Mouse (Mus musculus) cerebellum, postnatal 10 days (tissue): ENCODE data around the gene Nell2.

Source experiments
- DNase-seq, 2 experiments: peaks; one replicate each; pipeline ENCODE4 v3.0.0; 2021; ENCODE audit warnings: mixed read lengths in 2 of 2

The Nell2 gene

DNA sequence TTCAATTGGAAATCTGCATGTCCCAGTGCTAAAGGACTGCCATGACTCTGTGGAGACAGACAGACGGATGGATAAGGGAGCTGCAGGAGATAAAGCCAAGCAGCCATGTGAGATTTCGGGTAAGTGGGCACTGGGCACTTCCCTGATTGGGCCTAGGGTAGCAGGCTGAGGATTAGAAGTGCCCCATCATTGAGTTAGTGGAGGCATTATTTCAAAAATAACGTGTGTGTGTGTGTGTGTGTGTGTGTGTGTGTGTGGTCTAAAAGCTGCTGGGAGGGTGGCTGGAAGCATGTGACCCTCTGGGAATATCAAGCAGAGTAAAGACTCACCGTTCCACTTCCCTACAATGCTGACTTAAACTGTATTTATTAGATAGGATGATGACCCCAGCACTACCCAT is 195.1 kb downstream of the Nell2 start:
- DNase-seq: no peak

DNA sequence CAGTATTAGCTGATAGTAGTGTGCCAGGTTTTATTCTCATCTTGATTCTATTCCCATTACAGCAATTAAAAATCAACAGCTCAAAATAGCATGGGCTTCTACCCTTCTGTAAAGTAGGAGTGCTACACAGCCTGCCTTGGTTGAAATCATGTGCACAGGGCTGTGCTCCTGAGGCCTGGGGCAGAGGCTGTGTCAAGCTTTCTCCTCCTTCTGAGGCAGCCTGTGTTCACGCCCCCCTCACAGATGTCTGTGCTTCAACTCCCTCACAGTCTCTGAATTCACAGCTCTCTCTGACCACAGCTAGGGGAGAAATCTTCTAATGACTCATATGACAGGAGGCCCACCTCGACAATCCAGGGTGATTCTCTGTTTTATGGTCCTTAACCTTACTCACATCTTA is 197.4 kb downstream of the Nell2 start:
- no peak for DNase-seq

DNA sequence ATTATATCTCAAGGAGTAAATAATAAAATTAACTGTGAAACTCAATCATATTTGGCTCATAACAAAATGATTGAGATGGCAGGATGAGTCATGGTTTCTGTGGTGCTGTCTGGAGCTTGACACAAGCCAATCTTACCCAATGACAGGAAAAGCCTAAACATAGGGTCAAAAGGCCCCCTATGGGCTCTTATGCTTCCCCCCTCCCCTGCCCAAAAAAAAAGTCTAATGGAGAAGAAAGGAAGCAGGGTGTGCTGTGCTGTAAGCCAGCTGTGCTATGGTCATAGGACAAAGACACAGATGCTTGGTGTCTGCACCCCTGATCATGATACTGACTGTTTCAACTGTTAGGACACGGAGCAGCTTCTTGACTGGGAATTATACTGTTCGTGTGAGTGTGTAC is 205.6 kb downstream of the Nell2 start:
- DNase-seq: no peak

DNA sequence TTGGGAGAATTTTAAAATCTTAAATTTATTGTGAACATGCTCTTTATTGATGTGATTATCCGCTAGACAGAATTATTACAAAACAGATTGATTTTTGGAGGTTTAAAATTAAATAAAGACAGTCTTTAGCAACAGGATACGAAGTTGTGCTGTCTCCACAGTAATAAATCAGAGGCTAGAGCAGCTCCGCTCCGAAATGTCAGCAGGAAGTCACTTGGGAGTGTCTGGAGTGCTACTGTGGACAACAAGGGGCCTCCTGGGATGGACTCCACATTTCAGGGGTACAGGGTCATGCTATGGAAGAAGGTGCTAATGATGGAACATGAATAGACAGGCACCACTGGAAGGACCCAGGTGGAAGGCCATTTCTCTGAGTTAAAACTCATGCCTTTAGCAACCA is 211.7 kb downstream of the Nell2 start:
- no peak for DNase-seq

DNA sequence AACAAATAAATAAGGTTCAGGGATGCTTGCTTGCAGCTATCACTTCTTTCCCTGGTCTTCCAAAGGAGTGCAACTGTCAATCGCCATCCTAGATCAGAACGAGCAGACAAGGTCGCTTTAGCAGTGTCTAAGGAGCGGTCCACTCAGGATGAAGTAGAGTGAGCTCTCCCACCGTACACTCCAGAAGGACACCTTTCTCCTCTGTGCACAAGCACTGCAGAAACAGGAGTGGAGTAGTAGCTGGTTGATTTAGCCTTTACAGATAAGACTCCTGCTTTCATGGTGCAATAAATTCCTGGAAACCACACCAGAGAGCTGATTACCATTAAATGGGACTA is 213.6 kb downstream of the Nell2 start:
- DNase-seq: no peak

DNA sequence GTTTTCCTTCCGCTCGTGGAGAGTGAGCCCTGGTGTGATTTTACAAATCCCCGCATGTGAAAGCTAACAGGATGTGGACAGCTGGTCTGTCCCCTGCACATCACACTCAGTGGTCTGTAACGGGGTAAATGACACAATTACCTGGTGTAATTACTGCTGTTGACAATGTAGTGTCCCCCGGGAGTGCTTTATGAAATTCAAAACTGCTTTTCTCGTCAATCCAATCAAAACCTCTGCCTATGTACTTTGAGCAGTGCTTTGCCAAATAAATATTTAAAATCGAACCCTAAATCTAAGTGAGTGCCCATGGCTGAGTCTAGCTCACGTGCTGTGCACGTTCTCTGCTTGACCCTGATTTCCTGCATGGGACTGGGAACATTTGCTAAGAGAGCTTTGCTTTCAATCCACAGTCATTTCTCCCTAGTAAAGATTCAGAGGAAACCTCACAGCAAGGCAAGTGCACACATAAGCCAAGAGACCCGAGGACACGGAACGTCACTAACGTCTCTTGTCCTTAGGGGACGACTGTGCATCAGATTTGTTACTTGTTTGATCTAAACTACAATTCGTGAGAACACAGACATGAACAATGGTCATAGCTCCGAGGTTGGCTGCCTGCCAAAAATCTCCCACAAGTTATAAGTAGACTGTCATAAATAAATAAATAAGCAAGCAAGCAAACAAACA is 214.1 kb downstream of the Nell2 start:
- peak; percentile 56 to 59 for DNase-seq

DNA sequence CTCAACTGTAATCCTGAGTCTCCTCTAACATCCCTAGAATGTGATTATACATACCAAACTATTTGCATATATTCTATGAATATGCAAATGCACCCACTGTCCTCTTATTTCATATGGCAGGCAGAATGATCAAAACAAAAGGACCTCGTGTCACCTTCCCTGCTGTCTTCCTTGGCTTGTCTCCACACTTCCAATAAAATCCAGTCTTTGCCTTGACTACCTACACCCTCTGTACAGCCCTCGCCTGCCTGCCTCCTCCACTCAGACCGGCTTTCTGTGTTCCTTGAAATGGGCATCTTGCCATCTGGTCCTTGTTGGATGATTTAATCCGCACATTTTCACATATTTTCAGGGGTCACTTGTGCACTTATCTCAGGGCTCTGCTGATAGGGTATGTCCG is 215.1 kb downstream of the Nell2 start:
- peak; percentile 84 to 85 for DNase-seq

DNA sequence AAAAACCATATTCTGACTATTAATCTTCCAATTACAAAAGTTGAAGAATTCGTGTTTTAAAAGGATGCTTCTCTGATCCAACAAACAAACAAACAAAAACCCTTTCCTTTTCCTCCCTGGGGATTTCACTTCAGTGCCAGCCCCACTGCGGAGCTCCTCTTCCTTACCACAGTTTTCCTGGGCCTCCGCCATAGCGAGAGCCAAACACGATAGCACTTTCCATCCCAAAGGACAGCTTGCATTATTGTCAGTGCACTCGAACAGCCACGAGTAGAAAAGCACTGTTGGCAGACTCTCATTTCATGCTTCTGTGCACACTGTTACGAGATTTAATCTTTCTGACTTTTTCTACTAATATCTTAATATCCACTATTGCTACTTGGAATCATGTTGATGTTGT is 224.3 kb downstream of the Nell2 start:
- peak; percentile 83 to 86 for DNase-seq

DNA sequence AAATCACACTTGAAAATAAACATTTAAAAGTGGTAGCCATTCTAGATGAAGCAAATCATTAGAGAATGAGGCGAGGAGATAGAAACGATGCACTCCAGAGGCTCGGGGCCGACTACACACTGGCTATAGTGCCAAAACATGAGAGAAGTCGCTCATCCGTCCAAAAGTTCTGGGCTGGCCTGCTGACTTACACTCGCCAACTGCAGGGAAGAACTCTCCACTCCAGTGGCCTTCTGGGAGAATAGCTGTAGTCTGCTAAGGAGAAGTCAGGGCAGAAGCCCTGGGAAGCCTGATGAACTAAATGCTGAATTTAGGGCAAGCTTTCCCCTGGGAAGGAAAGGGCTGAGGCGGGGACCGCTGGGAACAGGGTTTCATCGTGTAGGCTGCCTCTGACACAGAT is 231.8 kb downstream of the Nell2 start:
- no peak for DNase-seq

DNA sequence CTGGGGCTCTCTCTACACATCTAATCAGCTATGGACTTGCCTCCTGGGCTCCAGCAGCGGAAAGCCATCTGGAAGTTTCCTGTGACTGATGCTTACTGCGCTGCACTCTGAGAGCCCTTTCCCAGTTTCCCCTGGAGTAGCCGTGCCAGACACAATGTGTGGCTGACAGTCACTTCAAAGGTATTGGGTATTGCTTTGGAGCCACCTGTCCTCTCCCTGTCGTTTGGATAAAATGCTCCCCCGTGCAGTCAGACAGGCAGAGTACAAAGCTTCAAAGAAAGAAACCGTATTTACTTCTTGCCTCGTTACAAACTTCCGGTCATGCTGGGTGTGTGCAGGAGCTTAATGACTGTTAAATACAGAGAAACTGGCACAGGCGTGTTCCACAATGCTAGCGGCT is 239.3 kb downstream of the Nell2 start:
- DNase-seq: peak; percentile 35 to 49

DNA sequence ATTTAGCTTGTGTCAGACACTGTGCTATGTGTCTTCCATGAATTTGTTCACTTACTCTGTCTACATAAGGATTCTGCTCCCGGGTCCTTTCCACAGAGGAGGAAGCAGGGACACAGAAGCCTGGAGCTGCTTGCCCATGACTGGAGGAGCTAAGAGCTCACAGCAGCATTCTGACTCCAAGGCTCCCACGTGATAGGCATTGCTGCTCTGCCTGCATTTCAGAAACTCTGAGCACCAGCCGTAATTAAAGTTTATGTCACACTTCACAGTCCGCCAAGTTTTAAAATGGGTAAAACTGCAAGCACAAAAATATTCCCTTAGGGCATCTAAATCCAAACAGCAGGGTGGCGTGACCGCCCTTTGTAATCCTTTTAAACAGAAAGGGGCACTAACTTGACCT is 243.2 kb downstream of the Nell2 start:
- DNase-seq: peak in 1 of 2 experiments; percentile 19

DNA sequence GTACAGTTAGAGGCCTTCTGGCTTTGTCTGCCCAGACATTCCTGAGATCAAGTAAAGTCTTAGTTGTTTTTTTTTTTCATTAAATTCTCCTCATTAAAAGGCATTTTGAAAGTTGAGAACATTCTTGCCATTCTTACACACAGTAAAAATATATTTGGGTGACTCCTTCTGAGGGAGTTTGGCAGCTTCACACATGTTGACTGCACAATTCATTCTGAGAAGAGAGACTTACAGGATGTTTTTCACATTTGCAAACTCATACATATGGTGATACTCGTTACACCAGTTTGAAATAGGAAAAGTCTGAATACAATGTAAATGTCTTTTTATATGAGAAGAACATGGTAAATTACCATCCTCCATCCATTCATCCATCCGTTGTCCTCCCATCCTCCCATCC is 247.4 kb downstream of the Nell2 start:
- DNase-seq: no peak

DNA sequence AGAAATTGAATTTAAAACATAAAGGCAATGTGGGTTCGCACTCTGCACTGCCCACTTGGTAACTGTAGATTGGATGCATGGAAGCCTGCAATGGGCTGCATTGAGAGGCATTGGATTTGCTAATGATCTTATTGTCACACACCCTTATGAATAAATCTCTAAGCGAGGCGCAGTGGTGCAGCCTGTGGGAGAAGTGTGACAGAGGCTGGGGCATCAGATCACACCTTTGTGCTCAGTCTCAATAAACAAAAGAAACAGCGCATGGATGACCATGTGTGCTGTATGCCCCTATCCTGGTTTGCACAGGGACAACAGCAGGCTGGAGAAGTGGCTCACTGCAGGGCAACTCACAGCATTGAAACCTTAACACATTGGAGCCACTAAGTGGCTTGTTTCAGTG is 250.4 kb downstream of the Nell2 start:
- no peak for DNase-seq

DNA sequence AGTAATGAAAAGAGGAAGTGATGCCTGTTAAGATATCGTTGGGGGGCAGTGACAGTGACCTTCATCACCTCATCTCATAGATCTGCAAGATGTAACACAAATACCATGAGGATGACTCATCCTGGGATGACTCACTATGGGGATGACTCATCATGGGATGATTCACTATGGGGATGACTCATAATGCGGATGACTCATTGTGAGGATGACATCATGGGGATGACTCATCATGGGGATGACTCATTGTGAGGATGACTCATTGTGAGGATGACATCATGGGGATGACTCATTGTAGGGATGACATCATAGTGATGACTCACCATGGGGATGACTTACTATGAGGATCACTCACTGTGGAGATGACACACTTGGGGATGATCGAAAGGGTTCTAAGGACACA is 251.8 kb downstream of the Nell2 start:
- DNase-seq: no peak

DNA sequence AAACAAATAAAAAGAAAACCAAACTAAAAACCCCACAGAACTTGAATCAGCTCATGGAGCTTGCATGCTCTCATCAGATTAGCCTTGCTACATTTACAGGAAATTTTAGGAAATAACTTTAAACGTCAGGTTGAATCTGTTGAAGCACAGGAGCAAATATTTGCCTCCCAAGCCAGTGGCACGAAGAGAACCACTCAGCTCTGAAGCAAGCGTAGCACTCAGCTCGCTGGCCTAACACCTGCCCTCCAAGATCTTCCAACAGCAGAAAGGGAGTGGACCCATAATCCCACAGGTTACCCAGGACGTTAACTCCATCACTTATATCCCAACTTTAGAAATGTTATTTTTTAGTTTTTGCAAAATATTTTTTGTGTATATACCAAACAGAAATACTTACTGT is 252.8 kb downstream of the Nell2 start:
- DNase-seq: no peak

DNA sequence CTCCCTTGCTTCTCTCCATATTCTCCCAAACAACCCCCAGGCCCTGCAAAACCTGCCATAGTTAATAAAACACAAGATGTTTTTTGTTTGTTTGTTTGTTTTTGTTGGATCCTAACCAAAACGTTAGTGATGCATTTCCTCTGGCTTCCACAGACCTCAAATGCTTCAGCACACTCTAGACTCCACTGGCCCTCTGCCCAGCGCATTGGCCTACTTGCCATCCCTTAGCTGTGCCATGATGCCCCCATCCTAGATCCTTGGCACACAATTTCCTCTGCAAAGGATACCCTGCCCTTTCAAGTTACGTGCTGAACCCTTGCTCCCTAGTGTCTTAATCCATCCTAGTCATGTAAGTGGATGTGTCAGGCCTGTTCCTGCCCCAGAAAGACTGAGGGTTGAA is 255.1 kb downstream of the Nell2 start:
- peak; percentile 77 to 81 for DNase-seq

DNA sequence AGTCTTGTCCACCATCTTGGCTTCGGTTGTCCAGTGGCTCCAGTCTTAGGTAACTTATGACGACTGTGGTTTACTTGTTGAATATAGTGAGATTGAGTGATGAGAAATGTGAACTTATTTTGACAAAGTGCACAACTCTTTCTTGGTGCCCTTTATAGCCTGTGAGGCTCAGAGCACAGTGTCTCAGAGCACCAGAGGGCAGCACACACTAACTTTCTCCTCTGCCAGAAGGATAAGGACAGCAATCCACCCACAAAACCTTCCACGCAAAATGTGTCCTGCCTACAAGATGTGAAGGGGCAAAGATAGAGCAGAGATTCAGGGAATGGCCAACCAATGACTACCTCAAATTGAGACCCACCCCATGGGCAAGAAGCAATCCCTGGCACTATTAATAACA is 256.2 kb downstream of the Nell2 start:
- peak; percentile 31 to 42 for DNase-seq

DNA sequence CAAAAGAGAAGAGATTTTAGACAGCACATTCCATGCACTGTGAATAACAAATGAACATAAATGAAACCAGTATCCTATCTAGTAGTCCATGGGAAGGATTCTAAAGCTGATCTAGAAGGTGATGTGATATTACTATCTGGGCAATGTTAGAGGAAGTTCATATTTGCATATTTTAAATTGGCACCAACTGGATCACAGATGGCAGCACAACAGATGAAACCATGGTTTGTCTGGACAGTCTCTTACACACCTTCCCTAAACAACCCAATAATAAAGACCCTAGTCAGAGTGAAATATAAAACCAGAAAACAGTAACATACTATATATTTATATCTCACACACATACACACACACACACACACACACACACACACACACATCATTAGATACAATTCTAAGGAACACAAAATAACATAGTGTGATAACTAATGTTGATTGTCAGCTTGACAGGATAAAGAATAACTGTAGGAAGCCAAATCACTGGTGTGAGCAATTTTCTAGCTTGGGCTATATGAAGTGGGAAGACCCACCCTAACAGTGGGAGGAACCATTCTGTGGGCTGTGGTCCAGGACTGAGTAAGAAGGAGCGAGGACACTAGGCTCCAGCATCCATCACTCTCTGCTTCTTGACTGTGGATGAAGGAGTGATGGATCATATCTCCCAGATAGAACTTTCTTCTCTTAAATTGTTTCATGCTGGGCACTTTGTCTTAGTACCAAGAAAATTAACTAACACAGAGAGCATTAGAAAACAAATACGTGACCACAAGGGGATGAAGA is 268.5 kb downstream of the Nell2 start:
- DNase-seq: peak; percentile 57 to 73

DNA sequence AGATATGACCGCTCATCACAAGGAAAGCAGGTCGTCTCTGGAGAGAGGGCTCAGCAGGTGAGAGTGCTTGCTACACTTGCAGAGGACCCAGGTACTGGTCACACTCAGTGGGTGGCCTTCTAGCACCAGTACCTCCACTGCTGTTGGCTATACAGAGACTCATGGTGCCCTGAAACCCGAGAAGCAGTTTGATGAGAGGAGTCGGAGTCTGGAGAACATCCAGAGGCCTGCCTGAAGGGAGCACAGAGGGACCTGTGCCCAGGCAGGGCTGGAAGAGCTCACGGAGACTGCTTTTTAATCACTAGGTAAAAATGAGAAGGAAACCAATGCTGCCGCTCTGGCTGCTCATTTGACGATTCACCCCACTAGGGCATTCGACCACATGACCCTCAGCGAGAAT is 271.2 kb downstream of the Nell2 start:
- DNase-seq: peak in 1 of 2 experiments; percentile 34

DNA sequence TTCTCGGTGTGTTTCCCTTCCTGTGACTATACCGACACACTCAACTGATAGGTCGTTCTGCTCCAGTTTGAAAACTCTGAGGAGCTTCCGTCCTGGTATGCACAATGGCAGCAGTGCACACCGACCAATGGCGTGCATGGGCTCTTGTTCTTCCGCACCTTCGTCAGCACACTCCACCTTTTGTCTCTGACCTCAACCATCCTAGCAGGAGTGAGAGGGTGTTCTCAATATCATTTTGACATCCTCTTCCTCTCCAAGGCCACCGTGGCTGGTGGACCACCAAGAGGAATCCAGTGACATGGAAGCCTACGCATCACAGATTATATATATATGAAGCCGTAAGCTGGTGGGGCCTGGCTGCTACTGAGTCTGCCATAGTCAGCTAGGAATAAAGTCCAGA is 282.8 kb downstream of the Nell2 start:
- DNase-seq: no peak

DNA sequence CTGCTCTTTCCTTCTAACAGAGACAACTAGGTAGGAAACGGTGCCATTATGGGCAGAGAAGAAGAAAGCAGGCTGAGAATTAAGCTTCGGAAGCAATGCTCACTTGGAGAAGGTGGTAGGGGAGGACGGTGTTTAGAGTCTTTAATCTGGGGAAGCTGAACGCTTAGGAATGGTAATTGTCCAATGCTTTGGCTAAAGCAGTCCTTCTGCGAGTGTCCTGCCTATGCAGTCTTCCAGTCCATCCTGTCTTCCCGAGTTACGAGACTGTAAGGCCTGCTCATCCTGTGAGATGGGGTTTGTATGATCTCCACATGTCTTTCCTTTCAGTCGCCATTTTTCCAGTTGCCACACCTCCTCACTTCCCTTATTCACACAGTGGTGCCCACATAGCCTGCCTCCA is 284.5 kb downstream of the Nell2 start:
- no peak for DNase-seq

DNA sequence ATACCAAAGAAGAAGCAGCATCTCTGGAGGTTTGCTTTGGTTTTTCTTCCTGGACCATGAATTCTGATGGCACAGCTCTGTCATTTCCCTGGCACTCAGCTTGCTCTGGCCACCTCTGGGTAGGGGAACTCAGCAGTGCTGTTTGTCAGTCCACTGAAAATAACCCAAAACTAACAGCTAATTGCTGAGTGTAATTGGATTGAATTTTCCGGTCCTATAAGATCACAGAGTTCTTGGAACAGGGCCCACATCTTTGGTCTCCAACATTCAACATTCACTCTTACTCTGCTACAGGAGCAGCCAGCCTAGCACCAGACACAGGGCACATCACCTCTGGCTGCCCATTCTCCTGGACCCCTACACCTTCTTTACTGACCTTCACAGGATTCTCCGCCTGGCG is 287.2 kb downstream of the Nell2 start:
- peak in 1 of 2 experiments; percentile 23 for DNase-seq

DNA sequence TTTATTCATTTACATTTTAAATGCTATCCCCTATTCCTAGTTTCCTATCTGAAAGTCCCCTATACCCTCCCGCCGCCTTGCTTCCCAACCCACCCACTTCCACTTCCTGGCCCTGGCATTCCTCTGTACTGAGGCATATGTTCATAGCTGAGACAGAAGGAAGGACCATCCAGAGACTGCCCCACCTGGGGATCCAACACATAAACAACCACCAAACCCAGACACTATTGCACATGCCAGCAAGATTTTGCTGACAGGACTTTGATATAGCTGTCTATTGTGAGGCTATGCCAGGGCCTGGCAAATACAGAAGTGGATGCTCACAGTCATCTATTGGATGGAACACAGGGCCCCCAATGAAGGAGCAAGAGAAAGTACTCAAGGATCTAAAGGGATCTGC is 291.3 kb downstream of the Nell2 start:
- peak in 1 of 2 experiments; percentile 50 for DNase-seq

DNA sequence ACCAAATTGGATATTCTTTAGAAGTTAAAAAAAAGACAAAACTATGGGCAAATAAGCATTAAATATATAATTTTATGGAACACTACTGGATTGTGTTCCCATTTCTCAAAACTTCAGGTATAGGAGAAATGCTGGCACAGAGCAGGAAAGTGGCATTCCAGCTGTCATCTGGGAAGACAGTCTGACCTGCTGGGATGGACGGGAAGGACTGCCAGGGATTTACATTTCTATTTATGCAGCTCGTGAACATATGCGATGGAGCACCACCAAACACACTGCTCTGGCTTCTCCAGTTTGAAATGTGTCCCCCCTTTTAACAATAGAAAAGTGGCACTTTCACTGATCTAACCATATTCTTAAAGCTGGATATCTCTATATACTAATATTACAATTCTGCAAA is 291.9 kb downstream of the Nell2 start:
- no peak for DNase-seq

DNA sequence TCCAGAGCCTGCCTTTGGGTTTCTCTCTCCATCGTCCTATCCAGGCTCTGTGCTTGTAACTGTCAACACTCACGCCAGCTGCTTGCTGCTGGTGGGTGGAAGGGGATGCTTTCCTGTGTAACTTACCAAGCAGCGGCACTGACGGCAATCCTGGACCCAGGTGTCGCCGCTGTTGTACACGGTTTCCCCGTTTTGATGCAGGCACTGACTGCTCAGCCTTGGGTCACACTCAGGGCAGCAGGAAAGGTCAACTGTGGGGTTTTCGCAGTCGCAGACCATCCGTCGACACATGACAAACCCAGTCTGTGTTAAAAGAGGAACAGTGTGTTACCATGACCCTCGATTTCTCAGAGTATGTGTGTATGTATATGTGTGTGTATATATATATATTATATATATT is 297.2 kb downstream of the Nell2 start:
- DNase-seq: no peak
